Mouse (Mus musculus) thymus, postnatal 25 days (tissue): ENCODE measurements around the gene B230217C12Rik.
A peak's percentile ranks its signal among the peaks of the same experiment; 100 is the strongest.

Experiments used
- DNase-seq: peaks from one replicate; pipeline ENCODE4 v3.0.0; 2022

The B230217C12Rik gene

GRCm38 (mm10) chr11:97809235-97810121 is 31.1 kb upstream of the B230217C12Rik start:
- DNase-seq: no peak

GRCm38 (mm10) chr11:97810356-97810755 is 30.2 kb upstream of the B230217C12Rik start:
- DNase-seq: peak; percentile 54

GRCm38 (mm10) chr11:97810970-97811369 is 29.6 kb upstream of the B230217C12Rik start:
- no peak for DNase-seq

DNA sequence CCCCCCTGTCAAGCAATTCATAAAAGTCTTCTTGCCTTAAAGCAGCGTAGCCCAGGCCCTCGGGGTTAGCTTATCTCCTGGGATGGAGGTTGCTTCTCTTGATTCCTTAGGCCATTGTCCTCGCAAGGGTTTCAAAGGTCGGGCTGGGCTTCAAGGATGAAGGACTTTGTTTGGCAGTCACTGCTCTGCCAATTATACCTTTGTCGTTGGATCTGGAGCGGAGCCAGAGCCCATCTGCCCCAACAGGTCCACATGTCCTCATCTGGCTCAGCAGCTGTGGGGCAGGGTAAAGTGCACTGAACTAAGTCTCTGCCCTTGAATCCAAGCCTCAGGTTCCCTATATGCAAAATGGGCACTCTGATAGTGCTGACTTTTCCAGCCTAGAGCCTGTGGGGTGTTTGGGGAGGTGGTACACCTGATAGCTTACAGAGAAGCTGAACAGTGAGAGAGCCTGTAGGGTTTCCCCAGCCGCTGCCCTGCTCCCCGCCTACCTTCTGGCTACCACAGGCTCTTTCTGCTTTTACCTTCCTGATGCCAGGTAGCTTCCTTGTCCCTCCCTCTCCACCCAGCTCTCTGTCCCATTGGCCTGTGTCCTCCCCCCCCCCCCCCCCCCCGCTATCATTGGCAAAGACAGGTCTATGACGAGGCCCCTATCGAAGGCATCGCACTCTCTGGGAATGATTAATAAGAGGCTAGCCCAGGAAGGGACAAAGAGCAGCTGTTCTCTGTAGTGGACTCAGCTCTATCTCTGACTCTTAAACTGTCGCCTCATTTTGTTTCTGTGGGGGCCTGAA is 28.8 kb upstream of the B230217C12Rik start:
- DNase-seq: no peak

DNA sequence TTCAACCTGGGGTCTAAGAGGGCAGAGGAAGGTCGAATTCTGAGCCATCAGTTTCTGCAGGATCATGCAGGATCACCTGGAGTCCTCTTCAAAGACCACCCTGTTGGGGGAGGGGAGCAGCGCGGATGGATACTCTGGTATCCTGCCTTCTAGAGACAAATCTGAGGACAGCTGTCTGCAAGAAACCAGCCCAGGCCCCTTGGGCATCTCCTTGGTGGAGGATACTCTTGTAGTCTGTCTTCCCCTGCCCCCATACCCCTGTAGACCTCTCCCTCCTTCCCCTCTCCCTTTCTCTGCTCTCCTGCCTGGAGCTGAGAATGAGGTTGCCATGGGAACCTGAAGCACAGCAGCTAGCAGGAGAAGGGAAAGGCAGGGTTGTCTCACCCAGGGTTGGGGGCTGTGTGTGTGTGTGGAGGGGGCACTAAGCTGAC is 28.1 kb upstream of the B230217C12Rik start:
- DNase-seq: no peak

DNA sequence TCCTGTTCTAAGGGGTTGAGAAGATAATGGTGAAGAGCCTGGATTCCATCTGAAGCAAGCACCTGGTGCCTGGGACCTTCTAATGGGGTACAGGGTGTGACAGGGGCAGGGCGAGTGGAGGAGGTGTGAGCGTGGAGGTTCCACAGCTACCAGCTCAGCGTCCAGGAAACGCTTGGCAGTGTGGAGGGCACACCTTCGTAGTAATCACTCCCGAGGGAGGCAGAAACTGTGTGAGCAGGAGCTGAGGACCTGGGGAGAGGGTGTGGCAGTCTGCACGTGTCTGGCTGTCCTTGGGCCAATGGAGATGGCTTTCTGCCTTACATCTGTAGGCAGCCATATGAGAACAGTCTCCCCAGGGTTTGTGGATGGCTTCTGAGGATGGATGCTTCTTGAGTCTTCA is 27.5 kb upstream of the B230217C12Rik start:
- no peak for DNase-seq

DNA sequence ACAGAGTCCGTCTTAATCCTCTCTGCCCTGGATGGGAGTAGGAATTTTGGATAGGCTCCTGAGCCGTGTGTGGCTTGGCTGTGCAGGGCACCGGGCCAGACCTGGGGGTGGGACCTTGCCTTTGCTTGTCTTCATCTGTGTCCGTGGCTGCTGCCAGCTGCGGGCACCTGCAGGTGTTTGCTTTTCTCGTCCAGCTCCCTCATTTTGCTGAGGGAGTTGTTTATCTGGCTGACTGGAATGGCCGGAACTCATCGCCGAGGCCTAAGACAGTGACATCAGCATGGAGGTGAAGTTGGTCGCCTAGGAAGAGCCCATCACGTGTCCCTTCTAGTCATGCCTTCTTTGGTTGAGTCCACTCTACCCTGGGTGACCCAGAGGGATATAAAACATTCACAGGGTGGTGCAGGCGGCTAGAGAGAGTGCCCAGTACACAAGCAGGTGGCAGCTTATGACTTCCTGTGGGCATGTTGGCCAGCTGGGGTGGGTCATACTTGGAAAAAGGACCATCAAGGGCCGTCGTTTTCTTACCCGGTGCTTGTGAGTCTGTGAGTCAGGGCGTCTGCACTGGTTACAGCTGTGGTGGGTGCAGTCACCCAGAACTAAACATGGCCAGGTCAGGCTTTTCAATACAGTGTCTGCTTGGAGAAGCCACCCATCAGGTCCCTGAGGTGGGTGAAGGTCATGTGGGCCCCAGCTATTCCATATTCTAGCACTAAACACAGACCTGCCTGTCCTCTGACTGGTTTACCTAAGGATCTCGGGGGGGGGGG is 26.6 kb upstream of the B230217C12Rik start:
- DNase-seq: no peak

GRCm38 (mm10) chr11:97815736-97816135 is 24.8 kb upstream of the B230217C12Rik start:
- DNase-seq: no peak

DNA sequence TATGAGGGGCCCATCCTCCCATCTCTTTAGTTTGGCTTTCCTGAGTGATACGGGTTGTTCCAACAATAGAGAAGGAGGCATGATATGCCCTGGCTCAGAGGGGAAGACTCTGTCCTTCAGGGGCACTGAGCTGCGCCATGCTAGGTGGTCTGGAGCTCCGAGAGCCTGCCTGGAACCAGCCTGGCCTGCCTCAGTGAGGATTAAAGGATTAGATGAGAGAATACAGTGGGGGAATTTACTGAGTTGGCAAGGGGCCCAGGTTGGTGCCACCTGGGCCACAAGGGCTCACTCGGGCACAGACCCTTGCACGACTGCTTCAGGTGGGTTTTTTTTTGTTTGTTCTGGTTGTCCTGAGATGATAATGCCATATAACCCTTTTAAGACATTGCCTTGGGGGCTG is 24.4 kb upstream of the B230217C12Rik start:
- DNase-seq: no peak

GRCm38 (mm10) chr11:97816916-97817315 is 23.7 kb upstream of the B230217C12Rik start:
- DNase-seq: no peak

GRCm38 (mm10) chr11:97817379-97817778 is 23.2 kb upstream of the B230217C12Rik start:
- DNase-seq: no peak

DNA sequence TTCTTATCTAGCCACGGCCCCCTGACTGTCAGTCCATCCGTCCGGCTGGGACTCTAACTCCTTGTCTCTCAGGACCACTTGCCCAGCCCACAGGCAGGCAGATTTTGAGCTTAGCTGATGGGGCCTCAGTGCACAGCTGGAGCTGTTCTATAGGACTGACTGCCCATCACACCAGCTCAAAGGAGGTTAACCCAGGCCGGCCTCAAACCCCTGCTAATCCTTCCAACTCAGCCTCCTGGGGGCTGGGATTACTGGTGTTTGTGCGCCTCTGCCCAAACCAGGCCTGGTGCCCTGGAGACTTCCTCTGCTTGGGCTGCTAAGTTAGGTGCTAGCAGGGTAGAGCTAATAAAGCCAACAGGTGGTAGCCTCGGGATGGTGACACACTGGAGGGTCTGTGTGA is 22.6 kb upstream of the B230217C12Rik start:
- no peak for DNase-seq

- no peak for DNase-seq
Measured at GRCm38 (mm10) chr11:97818571-97818970, 22.0 kb upstream of the B230217C12Rik start.

DNA sequence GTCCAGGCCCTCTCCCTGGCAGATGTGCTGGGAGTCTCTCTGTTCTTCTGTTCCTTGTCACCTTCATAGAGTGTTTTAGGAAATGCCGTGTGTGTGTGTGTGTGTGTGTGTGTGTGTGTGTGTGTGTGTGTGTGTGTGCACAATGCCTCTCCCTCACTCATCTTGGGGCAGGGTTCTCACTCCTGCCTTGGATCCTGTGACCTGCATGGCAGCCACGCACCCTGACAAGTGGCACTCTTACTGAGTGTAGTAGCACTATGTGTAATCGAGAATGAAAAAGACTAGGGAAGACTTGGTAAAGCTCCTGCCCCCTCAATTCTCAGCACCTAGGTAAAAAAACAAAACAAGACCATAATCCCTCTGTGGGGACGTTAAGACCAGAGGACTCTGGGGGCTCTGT is 21.5 kb upstream of the B230217C12Rik start:
- DNase-seq: no peak

DNA sequence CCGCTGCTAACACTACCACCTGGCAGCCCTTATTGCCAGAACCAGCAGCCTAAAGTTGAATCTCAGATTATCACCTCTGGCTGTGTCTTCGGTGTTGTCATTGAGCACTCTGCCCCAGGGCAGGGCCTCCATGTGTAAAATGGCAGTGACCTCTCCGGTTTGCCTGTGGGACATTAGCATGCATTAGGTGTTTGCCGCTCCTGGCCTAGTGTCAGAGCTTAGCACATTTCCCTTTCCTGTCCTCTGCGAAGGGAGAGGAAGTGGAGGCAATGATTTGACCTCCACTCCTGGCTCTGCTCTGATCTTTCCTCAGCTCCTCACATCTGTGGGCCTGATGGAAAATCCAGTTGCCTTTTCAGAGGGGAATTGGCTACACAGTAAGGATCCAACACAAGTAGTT is 20.7 kb upstream of the B230217C12Rik start:
- DNase-seq: no peak

DNA sequence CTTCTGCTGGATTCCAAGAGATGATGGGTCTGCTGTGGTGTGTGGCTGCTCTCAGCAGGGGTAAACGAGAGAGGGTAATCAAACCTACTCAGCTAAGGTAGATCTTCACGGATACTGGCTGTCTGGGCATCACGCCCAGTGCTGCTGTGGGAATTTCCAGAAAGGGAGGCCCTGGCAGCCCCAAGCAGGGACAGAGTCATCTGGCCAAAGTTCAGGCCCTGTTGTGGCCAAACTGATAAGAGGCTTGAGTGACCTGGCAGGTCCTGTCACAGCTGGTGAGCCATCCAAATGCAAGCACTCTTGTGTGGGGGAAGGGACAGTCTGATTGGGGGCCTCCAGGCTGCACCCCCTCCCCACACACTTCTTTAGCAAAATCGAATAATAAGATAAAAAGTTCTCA is 19.7 kb upstream of the B230217C12Rik start:
- no peak for DNase-seq

DNA sequence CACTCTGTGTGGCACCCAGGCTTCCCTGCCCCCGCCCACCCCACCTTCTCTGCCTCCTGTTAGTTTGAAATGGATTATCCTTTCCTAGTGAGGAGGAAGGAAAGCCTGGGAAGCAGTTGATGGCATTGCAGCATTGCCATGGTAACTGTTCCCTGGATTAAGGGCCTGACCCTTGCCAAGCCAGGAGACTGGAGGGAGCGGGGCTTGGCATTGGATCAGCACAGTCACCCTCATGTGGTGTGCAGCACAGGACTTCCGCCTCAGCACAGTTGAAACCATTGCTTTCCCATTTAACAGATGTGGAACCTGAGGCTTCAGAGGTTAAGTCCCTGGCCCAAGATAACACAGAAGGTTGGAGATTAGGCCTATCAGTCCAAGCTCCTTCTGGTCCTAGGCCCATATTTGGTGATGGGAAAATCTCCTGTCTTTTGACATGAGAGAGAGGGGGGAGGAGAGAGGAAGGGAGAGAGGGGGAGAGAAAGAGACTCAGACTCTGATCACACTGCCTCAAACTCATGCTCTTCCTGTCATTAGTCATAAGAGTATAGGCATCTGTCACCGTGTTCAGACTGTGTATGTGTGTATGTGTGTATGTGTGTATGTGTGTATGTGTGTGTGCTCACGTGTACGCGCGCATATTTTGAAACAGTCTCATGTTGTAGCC is 19.0 kb upstream of the B230217C12Rik start:
- DNase-seq: no peak

- no peak for DNase-seq
Measured at GRCm38 (mm10) chr11:97822840-97823603, 17.6 kb upstream of the B230217C12Rik start.

DNA sequence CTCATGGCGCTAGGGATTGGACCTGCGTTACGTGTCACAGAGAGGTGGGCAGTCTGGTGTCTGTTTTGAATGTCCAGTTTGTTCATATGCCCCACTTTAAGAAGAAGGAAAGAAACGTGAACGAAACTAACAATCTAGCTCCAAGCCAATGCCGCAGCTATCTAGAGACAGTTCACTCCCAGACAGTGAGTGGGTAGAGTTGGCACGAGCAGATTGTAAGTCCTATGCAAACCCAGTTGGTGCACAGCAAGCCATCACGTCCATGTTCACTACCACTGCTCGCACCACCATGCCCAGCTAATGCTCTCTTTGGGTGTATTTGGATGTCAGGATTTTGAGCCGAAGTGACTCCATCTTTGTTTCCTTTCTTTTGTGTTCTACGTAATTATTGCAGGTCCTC is 16.4 kb upstream of the B230217C12Rik start:
- no peak for DNase-seq

GRCm38 (mm10) chr11:97824895-97825294 is 15.7 kb upstream of the B230217C12Rik start:
- no peak for DNase-seq

- DNase-seq: peak; percentile 85
Measured at GRCm38 (mm10) chr11:97825295-97825694, 15.3 kb upstream of the B230217C12Rik start.

- peak; percentile 68 for DNase-seq
Measured at GRCm38 (mm10) chr11:97825971-97826370, 14.6 kb upstream of the B230217C12Rik start.
